Mouse (Mus musculus): ENCODE data around the gene Dcaf6.

DNA sequence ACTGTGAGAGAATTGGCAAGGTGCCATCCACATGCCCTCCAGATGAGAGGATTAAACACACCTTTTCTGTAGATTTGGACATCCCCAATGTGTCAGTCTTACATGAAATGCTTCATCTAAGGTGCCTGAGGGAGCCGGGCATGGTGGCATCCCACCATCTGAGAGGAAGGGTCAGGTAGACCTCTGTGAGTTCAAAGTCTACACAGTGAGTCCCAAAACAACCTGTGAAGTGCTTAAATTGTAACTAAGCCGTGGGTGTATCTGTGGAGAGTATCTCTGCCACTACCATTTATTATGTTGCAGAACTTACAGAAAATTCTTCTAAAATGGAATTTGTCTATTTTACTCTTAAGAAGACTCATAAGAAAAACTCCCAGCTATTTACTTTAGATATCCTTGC, 25.8 kb upstream of the Dcaf6 start:
- TF ChIP-seq CTCF (IDR thresholded peaks at IDR 0.05; ENCODE audit: extremely low read depth, insufficient read depth, insufficient read length, insufficient replicate concordance) (no peak), POLR2A (IDR thresholded peaks at IDR 0.05; ENCODE audit: low read depth, low read length) (no peak)

Data from spleen, adult 2 months (tissue).